Mouse (Mus musculus) liver, embryonic 14.5 days (tissue): ENCODE results near the gene Apoc4.

ENCODE experiments used
- CTCF ChIP-seq: IDR thresholded peaks from 2 replicates; pipeline ENCODE4 v1.5.1; 2016; ENCODE audit warnings: antibody characterized with exemption, low read depth, control low read depth
- EP300 ChIP-seq: IDR thresholded peaks from 2 replicates; pipeline ENCODE4 v1.6.1; 2016; ENCODE audit warnings: antibody characterized with exemption, low read depth

- peak; percentile 57 for TF ChIP-seq CTCF
- TF ChIP-seq EP300 = no peak
Measured at GRCm38 (mm10) chr7:19712414-19712813, 31.1 kb upstream of the Apoc4 start.
